Mouse (Mus musculus): ENCODE results near the gene Krtap19-9b.

Gene Krtap19-9b

DNA sequence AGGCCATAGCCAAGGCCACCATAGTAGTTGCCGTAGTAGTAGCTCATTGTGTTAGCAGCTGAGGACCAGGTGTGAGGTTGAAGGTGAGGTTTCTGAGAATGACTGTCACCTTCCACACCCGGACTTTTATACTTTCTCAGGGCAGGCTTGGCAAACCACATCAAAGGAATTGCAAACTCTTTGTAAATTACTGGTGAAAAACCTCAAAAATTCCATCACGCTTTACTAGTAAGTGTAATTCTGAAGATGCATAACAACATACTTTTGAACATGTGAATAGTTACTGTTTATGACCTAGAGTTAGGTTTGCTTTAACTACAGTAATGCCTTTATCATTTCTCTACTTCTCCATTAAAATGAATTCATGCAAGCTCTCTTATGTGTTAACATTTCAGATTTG is at the start of gene Krtap19-9b:
Krtap19-9b (minus strand) TSS at position 101 of the 400 bp plus-strand sequence.
- DNase-seq, result no peak

DNA sequence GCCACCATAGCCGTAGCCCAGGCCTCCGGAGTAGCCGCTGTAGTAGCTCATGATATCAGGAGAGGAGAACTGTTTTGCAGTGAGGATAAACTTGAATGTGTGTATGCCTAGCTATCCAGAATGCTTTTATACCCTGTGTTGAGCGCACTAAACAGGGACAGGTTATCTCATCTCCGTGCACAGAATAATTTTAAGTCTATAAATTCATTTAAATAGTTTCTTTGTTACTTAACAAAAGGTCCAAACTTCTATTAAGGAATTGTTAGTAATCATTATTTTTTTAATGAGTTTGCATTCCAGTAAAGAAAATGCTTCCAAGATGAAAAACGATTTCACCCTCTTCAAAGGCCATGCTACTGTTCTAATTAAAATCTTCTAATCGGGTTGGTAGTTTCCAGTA is 30.7 kb upstream of the Krtap19-9b start, which contains the start of gene Krtap16-3:
Krtap16-3 (minus strand) TSS at position 101 of the 400 bp plus-strand sequence.
- no peak for DNase-seq

DNA sequence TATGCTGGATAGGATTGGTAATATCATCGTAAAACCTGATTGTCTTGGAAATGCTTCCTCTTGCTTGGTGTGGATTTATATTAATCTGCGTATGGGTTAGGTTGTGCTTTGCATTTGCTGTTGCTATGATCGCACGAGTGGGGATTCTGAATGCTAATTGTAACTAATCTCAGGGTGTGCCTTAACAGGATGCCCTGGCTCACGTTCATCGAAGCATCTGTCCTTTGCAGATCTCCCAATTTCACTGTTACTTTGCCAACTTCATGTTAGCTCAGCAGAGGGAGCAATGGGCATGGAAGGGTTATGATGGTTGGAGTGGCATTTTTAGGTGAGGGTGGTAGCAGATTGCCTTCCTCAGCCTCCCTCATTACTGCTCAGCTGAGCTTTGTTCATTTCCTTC is 9.0 kb upstream of the Krtap19-9b start:
- no peak for DNase-seq

DNA sequence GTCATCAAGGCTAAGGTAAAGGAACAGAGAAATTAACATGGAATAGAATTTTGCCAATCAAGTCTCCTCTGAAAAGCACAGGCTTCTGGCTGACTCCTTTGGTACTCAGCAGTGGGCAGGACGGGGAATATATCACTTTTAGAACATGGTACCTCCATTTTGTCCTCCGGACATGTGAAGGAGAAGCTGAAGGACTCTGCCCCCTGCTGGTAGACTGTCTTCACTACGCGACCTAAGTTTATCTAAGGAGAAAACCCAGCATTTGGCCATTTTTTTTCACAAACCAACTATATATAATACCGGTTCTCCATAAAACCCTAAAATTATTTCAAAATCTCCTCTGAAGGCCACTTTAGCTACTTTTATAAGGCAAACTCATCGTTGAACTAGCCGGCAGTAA is 6.2 kb upstream of the Krtap19-9b start:
- DNase-seq, result no peak

DNA sequence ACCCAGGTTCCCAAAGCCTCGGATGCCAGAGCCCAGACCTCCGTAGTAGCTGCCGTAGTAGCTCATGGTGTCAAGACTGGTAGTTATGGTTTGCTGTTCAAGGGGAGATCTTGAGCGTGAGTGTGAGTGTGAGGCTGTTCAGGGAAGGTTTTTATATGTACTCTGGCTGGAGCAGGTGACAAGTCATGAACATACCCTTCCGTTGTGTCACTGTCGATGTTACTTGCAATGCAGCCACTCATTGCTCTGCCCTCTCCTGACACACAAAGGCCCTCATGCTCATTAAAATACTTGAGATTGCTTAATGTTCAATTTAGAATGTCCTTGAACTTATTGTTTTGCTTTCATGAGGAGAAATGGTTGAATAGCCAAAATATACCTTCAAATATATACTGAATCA is 35.7 kb downstream of the Krtap19-9b start, which contains the start of gene Krtap19-5:
Krtap19-5 (minus strand) TSS at position 101 of the 400 bp plus-strand sequence.
- no peak for DNase-seq

DNA sequence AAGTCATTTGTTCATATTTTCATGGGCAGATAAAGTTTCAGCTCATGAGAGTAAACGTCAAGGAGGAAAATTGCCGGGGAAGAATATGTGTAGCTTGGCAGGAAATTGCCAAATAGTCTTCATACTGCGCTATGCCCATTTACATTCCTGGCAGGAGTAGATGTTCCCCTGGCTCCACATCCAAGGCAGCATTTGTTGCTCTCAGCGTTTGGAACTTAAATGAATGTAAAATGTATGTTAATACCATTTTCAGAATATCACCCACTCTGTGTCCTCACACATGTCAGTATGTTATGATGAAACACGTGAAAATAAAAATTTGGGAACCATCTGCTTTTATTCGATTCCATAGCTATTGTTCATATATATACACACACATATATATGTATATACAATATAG is 45.2 kb downstream of the Krtap19-9b start:
- no peak for DNase-seq

DNA sequence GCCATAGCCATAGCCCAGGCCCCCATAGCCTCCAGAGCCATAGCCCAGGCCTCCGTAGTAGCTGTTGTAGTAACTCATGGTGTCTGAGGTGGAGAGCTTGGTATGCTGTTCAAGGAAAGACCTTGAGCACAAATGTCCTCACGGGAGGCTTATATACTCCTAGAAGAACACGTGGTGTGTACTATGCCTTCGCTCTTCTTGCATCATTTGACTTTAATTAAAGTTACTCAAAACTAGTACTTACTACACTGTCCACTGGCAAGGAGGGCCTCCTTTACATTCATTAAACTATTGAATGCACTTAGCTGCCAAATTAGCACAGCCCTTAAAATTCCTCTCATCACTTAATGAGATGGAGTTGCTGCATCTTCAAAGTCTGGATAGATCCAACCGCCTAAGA is 47.1 kb downstream of the Krtap19-9b start, which contains the start of gene Krtap19-4:
Krtap19-4 (minus strand) TSS at position 101 of the 400 bp plus-strand sequence.
- no peak for DNase-seq

Measured in layer of hippocampus, adult 9-11 months (tissue).